Mouse (Mus musculus) C2C12 (cell line): Measurements from ENCODE around the gene Lax1. TPM values are rescaled to one million over a fixed set of nuclear protein-coding genes. Genes with fewer than 3 reads are reported as not detected.

Source experiments
- H3K27me3 ChIP-seq: one replicate; pipeline ENCODE4 v1.6.1; 2011; ENCODE audit not compliant: control insufficient read depth, insufficient read depth, insufficient read length
- H3K36me3 ChIP-seq: one replicate; pipeline ENCODE4 v1.6.1; 2011; ENCODE audit not compliant: control insufficient read depth, insufficient read depth
- H3K4me3 ChIP-seq: one replicate; pipeline ENCODE4 v1.5.1; 2011; ENCODE audit warnings: mild to moderate bottlenecking, control low read depth; ENCODE audit not compliant: poor library complexity, insufficient read depth, severe bottlenecking
- H3K79me2 ChIP-seq: one replicate; pipeline ENCODE4 v1.6.1; 2011; ENCODE audit not compliant: control insufficient read depth, insufficient read depth
- H3K79me3 ChIP-seq: one replicate; pipeline ENCODE4 v1.6.1; 2011; ENCODE audit warnings: low read depth, control low read depth
- H3ac ChIP-seq: one replicate; pipeline ENCODE3; 2011; ENCODE audit warnings: low read depth; ENCODE audit not compliant: control insufficient read depth, insufficient read length
- CEBPB ChIP-seq: IDR thresholded peaks from one replicate; pipeline ENCODE4 v1.6.1; 2011; ENCODE audit warnings: low read depth, mild to moderate bottlenecking, control low read depth, moderate library complexity
- CTCF ChIP-seq: IDR thresholded peaks from one replicate; pipeline ENCODE4 v1.5.1; 2011; ENCODE audit not compliant: control insufficient read depth, insufficient read depth, insufficient read length
- FOSL1 ChIP-seq: IDR thresholded peaks from one replicate; pipeline ENCODE4 v1.8.0; 2011; ENCODE audit warnings: mild to moderate bottlenecking, low read length; ENCODE audit not compliant: poor library complexity, insufficient read depth, severe bottlenecking
- MAX ChIP-seq: IDR thresholded peaks from one replicate; pipeline ENCODE4 v1.6.1; 2011; ENCODE audit warnings: mild to moderate bottlenecking, control low read depth
- MYOD1 ChIP-seq: IDR thresholded peaks from one replicate; pipeline ENCODE4 v1.6.1; 2011; ENCODE audit warnings: low read depth; ENCODE audit not compliant: control insufficient read depth, insufficient read length
- MYOG ChIP-seq: IDR thresholded peaks from one replicate; pipeline ENCODE4 v1.6.1; 2011; ENCODE audit not compliant: control insufficient read depth, insufficient read length; ENCODE audit errors: extremely low read depth
- USF1 ChIP-seq: IDR thresholded peaks from one replicate; pipeline ENCODE4 v1.6.1; 2011; ENCODE audit warnings: low read depth, mild to moderate bottlenecking, control low read depth, moderate library complexity
- polyA plus RNA-seq: library from polyadenylated mRNA; unstranded; fragments of >200 nt; fragmentation: generic; extraction: Trizol; gene quantifications from one replicate; pipeline ENCODE4 v1.2.1, GENCODE M21; 2012; ENCODE audit warnings: missing spikeins

Gene Lax1
- polyA plus RNA-seq, 1 experiment = not detected

- H3K79me3 ChIP-seq = no peaks in the 10 kb centered on the region
- no peak for TF ChIP-seq USF1
- no peak for TF ChIP-seq MAX
- TF ChIP-seq MYOG = no peak
- TF ChIP-seq CTCF = no peak
- no peak for TF ChIP-seq CEBPB
- TF ChIP-seq FOSL1 = no peak
- TF ChIP-seq MYOD1 = no peak
These were observed 28.9 kb upstream of the Lax1 start for GRCm38 (mm10) chr1:133718786-133719185.

GRCm38 (mm10) chr1:133718296-133718695 lies 28.4 kb upstream of the Lax1 start:
- Histone ChIP-seq H3K36me3 (no peaks in the 10 kb centered on the region), H3ac (no peak overlapping the region), H3K27me3 (no peaks in the 10 kb centered on the region), H3K79me3 (no peaks in the 10 kb centered on the region), H3K79me2 (no peaks in the 10 kb centered on the region), H3K4me3 (no peak overlapping the region)
- TF ChIP-seq MAX = no peak
- no peak for TF ChIP-seq FOSL1
- TF ChIP-seq CTCF = no peak
- no peak for TF ChIP-seq MYOD1
- no peak for TF ChIP-seq USF1
- no peak for TF ChIP-seq MYOG
- no peak for TF ChIP-seq CEBPB

More at GRCm38 (mm10) chr1:133718786-133719185, 28.9 kb upstream of the Lax1 start:
- H3K36me3 ChIP-seq = no peaks in the 10 kb centered on the region
- H3K4me3 ChIP-seq = no peak overlapping the region
- H3K27me3 ChIP-seq = no peaks in the 10 kb centered on the region
- H3ac ChIP-seq = no peak overlapping the region
- no peaks in the 10 kb centered on the region for H3K79me2 ChIP-seq

DNA sequence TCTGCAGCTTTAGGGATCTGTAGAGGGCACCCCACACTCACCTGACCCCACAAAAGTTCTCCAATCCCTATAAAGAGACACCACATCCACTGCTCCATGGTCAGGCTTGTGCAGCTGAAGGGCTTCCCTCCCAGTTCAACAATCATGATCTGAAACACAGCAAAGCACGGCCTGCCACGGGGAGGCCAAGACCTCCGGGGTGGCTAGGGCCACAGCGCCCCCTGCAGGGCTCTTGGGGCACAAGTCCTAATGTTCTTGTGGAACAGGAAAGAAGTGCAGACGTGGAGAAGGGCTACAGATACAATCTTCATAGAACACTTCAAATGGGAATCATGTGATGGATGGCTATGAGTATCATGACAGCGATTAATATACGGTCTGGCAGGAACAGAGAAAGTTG lies 26.6 kb upstream of the Lax1 start:
- Histone ChIP-seq H3K4me3 (no peak overlapping the region), H3K79me3 (no peaks in the 10 kb centered on the region), H3K79me2 (no peaks in the 10 kb centered on the region), H3K36me3 (no peaks in the 10 kb centered on the region), H3K27me3 (no peaks in the 10 kb centered on the region), H3ac (no peak overlapping the region)
- peak; percentile 22 for TF ChIP-seq CTCF
- no peak for TF ChIP-seq MYOG
- TF ChIP-seq CEBPB = no peak
- TF ChIP-seq FOSL1 = no peak
- no peak for TF ChIP-seq MYOD1
- TF ChIP-seq MAX = no peak

DNA sequence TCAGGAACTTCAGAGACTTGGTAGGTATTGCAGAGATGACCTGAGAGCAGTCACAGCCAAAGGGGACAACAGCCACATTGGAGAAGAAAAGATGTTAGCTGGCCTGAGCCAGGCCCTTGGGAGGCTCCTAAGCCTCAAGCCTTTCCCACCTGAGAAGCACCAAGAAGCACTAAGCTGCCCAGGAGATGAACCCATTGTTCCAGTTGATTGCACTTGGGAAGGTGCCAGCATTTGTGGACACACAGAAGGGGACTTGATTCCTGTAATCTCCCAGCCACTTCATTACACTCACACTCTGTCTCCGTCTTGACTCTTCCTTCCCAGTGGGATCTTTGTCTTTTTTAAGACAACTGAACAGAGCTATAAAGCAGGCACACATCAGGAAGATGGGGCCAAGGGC lies 25.3 kb upstream of the Lax1 start:
- Histone ChIP-seq H3K27me3 (no peaks in the 10 kb centered on the region), H3K4me3 (no peak overlapping the region), H3ac (no peak overlapping the region), H3K79me2 (no peaks in the 10 kb centered on the region), H3K36me3 (no peaks in the 10 kb centered on the region), H3K79me3 (no peaks in the 10 kb centered on the region)
- TF ChIP-seq MYOG (no peak), CEBPB (no peak), USF1 (no peak), CTCF (no peak), MAX (no peak), MYOD1 (no peak), FOSL1 (no peak)

- Histone ChIP-seq H3ac (no peak overlapping the region), H3K27me3 (no peaks in the 10 kb centered on the region), H3K79me3 (no peaks in the 10 kb centered on the region), H3K79me2 (no peaks in the 10 kb centered on the region), H3K36me3 (no peaks in the 10 kb centered on the region), H3K4me3 (no peak overlapping the region)
- TF ChIP-seq MYOG (no peak), CEBPB (no peak), MYOD1 (no peak), USF1 (no peak), MAX (no peak), FOSL1 (no peak), CTCF (no peak)
These were observed 23.1 kb upstream of the Lax1 start for GRCm38 (mm10) chr1:133713009-133713370.

- no peak for TF ChIP-seq MAX
- no peak for TF ChIP-seq CEBPB
- TF ChIP-seq MYOD1 = no peak
- TF ChIP-seq USF1 = no peak
- no peak for TF ChIP-seq FOSL1
- Histone ChIP-seq H3K4me3 (no peak overlapping the region), H3ac (no peak overlapping the region), H3K36me3 (no peaks in the 10 kb centered on the region), H3K27me3 (no peaks in the 10 kb centered on the region), H3K79me2 (no peaks in the 10 kb centered on the region), H3K79me3 (no peaks in the 10 kb centered on the region)
These were observed 22.5 kb upstream of the Lax1 start for GRCm38 (mm10) chr1:133712288-133713008.
